7 mouse cellular contexts compared by ENCODE assay signal in genomic region chr5:15934376-15935233, GRCm38 (mm10). TPM values are rescaled to one million over a fixed set of nuclear protein-coding genes. Genes with fewer than 3 reads are reported as not detected.
DNase-seq lines count a peak whose midpoint lies in the region; ATAC-seq and TF ChIP-seq lines count a peak whose summit lies in the region.

Cacna2d1 (plus strand) TSS chr5:15934691.

- peak within 1 kb of the TSS; percentile 41 for H3K4me3 ChIP-seq in bone marrow macrophage, adult 2 months (ENCODE audit: insufficient read depth, low read length)
- H3K4me3 ChIP-seq in intestine, embryonic 15.5 days (replicated peaks), result peak within 1 kb of the TSS; percentile 64
- peak within 1 kb of the TSS; percentile 50 for H3K4me3 ChIP-seq in midbrain, embryonic 11.5 days (ENCODE audit: low read depth, low read length)
- peak within 1 kb of the TSS; percentile 73 for H3K4me3 ChIP-seq in small intestine, adult 2 months (ENCODE audit: low read depth, low read length)

- peak within 1 kb of the TSS; percentile 64 for H3K9ac ChIP-seq in intestine, embryonic 15.5 days
- peak within 1 kb of the TSS; percentile 70 for H3K9ac ChIP-seq in midbrain, embryonic 11.5 days (ENCODE audit: low read length)

- under 1% methylated on average over 109 of the region's 120 CpGs for WGBS in intestine, embryonic 15.5 days
- under 1% methylated on average over 76 of the region's 120 CpGs for WGBS in midbrain, embryonic 11.5 days
- under 1% methylated on average over 105 of the region's 120 CpGs for WGBS in small intestine, adult 2 months

- no peaks in the 10 kb centered on the region for H3K9me3 ChIP-seq in intestine, embryonic 15.5 days
- no peaks in the 10 kb centered on the region for H3K9me3 ChIP-seq in midbrain, embryonic 11.5 days (ENCODE audit: control insufficient read depth, low read length)

- intact Hi-C loops in left cerebral cortex, postnatal 4 days (cut with DNase I), result loop anchor here (5.0 to 10.0 kb wide), 4 partner anchors 100 to 358 kb away; no protein-coding TSS in a partner anchor

- H3K4me2 ChIP-seq in intestine, embryonic 15.5 days (replicated peaks), result peak within 1 kb of the TSS; percentile 90
- peak within 1 kb of the TSS; percentile 59 for H3K4me2 ChIP-seq in midbrain, embryonic 11.5 days

- TF ChIP-seq POLR2A in bone marrow macrophage, adult 2 months (IDR thresholded peaks at IDR 0.05; ENCODE audit: borderline replicate concordance, low read depth, low read length), result no peak
- no peak for TF ChIP-seq POLR2A in small intestine, adult 2 months (IDR thresholded peaks at IDR 0.05; ENCODE audit: low read depth, low read length)

- no peak for TF ChIP-seq CTCF in bone marrow macrophage, adult 2 months (IDR thresholded peaks at IDR 0.05; ENCODE audit: low read depth, low read length)
- TF ChIP-seq CTCF in small intestine, adult 2 months (IDR thresholded peaks at IDR 0.05; ENCODE audit: extremely low read depth, insufficient read length, insufficient replicate concordance, low read depth, low read length), result no peak

- H3K27ac ChIP-seq in bone marrow macrophage, adult 2 months (ENCODE audit: insufficient read depth, low read depth, low read length), result no peak within 1 kb of the TSS
- peak within 1 kb of the TSS; percentile 88 for H3K27ac ChIP-seq in intestine, embryonic 15.5 days
- H3K27ac ChIP-seq in midbrain, embryonic 11.5 days (ENCODE audit: low read depth, low read length), result peak within 1 kb of the TSS; percentile 84
- no peak within 1 kb of the TSS for H3K27ac ChIP-seq in small intestine, adult 2 months (ENCODE audit: insufficient read depth, low read depth, low read length)

- DNase-seq in embryo, embryonic 9.5 days (ENCODE audit: extremely low spot score), result peak; percentile 76
- peak; percentile 57 to 71 for DNase-seq in gastrocnemius, postnatal 4 days (ENCODE audit: low spot score in 2 of 2)
- DNase-seq in left cerebral cortex, postnatal 4 days, result peak; percentile 57
- DNase-seq in midbrain, embryonic 11.5 days (ENCODE audit: low spot score, missing footprints), result peak; percentile 95

- peaks cover 4% of the 10 kb centered on the region; the same call in 1 of the 2 replicates for H3K27me3 ChIP-seq in intestine, embryonic 15.5 days (replicated peaks)
- peaks cover 60% of the 10 kb centered on the region for H3K27me3 ChIP-seq in midbrain, embryonic 11.5 days (ENCODE audit: control insufficient read depth, insufficient read depth, low read length)
- H3K27me3 ChIP-seq in small intestine, adult 2 months (ENCODE audit: control insufficient read depth, insufficient read depth, low read length), result peaks cover 19% of the 10 kb centered on the region

- H3K4me1 ChIP-seq in bone marrow macrophage, adult 2 months (ENCODE audit: control insufficient read depth, insufficient read depth, low read length), result no peaks in the 10 kb centered on the region
- H3K4me1 ChIP-seq in intestine, embryonic 15.5 days (replicated peaks), result 0 out of 2 replicates have a peak, but pooled peaks cover 3% of the 10 kb centered on the region
- 0 out of 2 replicates have a peak, but pooled peaks cover 5% of the 10 kb centered on the region for H3K4me1 ChIP-seq in midbrain, embryonic 11.5 days (ENCODE audit: control insufficient read depth, insufficient read depth, low read length)
- peaks cover 2% of the 10 kb centered on the region; the same call in 1 of the 2 replicates for H3K4me1 ChIP-seq in small intestine, adult 2 months (ENCODE audit: control insufficient read depth, insufficient read depth, insufficient read length, low read length)

- H3K36me3 ChIP-seq in intestine, embryonic 15.5 days, result no peaks in the 10 kb centered on the region
- no peaks in the 10 kb centered on the region for H3K36me3 ChIP-seq in midbrain, embryonic 11.5 days (ENCODE audit: control insufficient read depth, insufficient read depth, low read length)
- no peaks in the 10 kb centered on the region for H3K36me3 ChIP-seq in small intestine, adult 2 months (ENCODE audit: control insufficient read depth, insufficient read depth, low read length)

- peak; percentile 94 for ATAC-seq in intestine, embryonic 15.5 days
- ATAC-seq in midbrain, embryonic 11.5 days (ENCODE audit: low FRiP score), result peak; percentile 87

RNA-seq across cellular contexts. Expression of gene Cacna2d1, which starts in this region (rescaled TPM):
- 0.09 and 0.51 TPM in 2 replicates for polyA plus RNA-seq in bone marrow macrophage, adult 2 months (2012; ENCODE audit: insufficient read depth, insufficient read length, missing spikeins)
- total RNA-seq in gastrocnemius, postnatal 4 days (2021), result 100 to 1,000 TPM; 199 to 207 TPM
- polyA plus RNA-seq in intestine, embryonic 15.5 days (2015; fragmentation: Nextera tagmentation; extraction: Ambion mirVana), result 13.7 and 14.6 TPM in 2 replicates
- total RNA-seq in left cerebral cortex, postnatal 4 days (2021), result 100 to 1,000 TPM; 135 to 138 TPM
- polyA plus RNA-seq in midbrain, embryonic 11.5 days (2014; fragmentation: Nextera tagmentation; extraction: Ambion mirVana), result 20.8 TPM in 2 replicates
- 0.56 and 0.65 TPM in 2 replicates for polyA plus RNA-seq in small intestine, adult 2 months (2012; rRNA removed)

Comparison
In these comparisons a context has a peak if more than half of its experiments do, and no peak if none do; other contexts are left out.
1. H3K27ac ChIP-seq: peak in intestine, embryonic 15.5 days (single experiment) and midbrain, embryonic 11.5 days (single experiment); none in bone marrow macrophage, adult 2 months (single experiment) and small intestine, adult 2 months (single experiment).
2. Peak in every context shown above with its lines, with median percentiles within 50 percentile points of each other: H3K4me3 ChIP-seq and DNase-seq.